Mouse (Mus musculus): Measurements from ENCODE around the gene Pde4b. TPM values are rescaled to one million over a fixed set of nuclear protein-coding genes. Genes with fewer than 3 reads are reported as not detected.

Pde4b gene
- polyA plus RNA-seq, 1 experiment, result 2.7 TPM

DNA sequence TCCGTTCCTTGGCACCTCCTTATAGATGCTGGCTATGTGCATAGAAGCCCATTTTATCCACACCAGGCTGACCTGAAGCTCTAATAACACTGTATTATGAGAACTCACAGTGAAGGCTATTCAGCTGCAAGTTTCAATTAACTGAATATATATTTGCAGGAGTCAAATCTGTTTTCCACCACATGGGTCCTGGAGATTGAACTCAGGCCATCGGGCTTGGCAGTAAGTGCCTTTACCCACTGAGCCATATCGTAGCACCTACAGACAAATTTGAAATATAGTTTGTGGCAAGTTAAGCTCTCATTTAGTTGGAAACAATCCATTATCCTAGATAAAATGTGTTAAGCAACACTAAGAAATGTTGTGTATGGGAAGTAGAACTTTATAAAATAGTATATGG, 53.9 kb downstream of the Pde4b start:
- H3K4me3 ChIP-seq (ENCODE audit: insufficient read depth, poor library complexity, severe bottlenecking), result no peak overlapping the region
- TF ChIP-seq MYOD1 (IDR thresholded peaks at IDR 0.05; ENCODE audit: control insufficient read depth, insufficient read length, low read depth) (no peak), CTCF (IDR thresholded peaks at IDR 0.05; ENCODE audit: control insufficient read depth, insufficient read depth, insufficient read length) (no peak), FOSL1 (IDR thresholded peaks at IDR 0.05; ENCODE audit: insufficient read depth, low read length, poor library complexity, severe bottlenecking) (no peak), MAX (IDR thresholded peaks at IDR 0.05) (no peak), CEBPB (IDR thresholded peaks at IDR 0.05; ENCODE audit: low read depth) (no peak), USF1 (IDR thresholded peaks at IDR 0.05; ENCODE audit: low read depth) (no peak), MYOG (IDR thresholded peaks at IDR 0.05; ENCODE audit: control insufficient read depth, extremely low read depth, insufficient read length) (no peak)
- H3K27me3 ChIP-seq (ENCODE audit: control insufficient read depth, insufficient read depth, insufficient read length), result no peaks in the 10 kb centered on the region
- no peaks in the 10 kb centered on the region for H3K36me3 ChIP-seq (ENCODE audit: control insufficient read depth, insufficient read depth)
- no peaks in the 10 kb centered on the region for H3K79me3 ChIP-seq (ENCODE audit: low read depth)
- no peak overlapping the region for H3ac ChIP-seq (ENCODE audit: control insufficient read depth, insufficient read length, low read depth)
- H3K79me2 ChIP-seq (ENCODE audit: control insufficient read depth, insufficient read depth), result no peaks in the 10 kb centered on the region

DNA sequence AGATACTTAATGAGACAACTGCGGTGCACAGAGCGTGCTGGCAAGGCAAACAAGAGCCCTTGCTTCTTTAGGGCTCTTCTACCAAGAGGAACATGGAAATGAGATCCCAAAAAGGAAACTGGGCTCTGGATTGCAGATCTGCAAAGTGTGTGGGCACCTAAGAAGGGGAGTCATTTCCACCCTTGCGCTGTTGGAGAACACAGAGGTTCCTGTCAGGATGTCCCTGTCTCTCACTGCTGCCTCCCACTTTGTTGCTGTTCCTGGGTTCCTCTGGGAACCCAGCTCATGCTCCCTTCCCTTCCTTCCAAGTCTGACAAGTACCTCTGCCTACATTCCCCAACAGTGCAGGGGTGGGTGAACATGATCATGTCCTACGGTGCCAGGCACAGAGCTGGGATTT, 61.4 kb downstream of the Pde4b start:
- H3K79me2 ChIP-seq (ENCODE audit: control insufficient read depth, insufficient read depth), result no peaks in the 10 kb centered on the region
- no peaks in the 10 kb centered on the region for H3K79me3 ChIP-seq (ENCODE audit: low read depth)
- no peaks in the 10 kb centered on the region for H3K27me3 ChIP-seq (ENCODE audit: control insufficient read depth, insufficient read depth, insufficient read length)
- TF ChIP-seq USF1 (IDR thresholded peaks at IDR 0.05; ENCODE audit: low read depth) (no peak), FOSL1 (IDR thresholded peaks at IDR 0.05; ENCODE audit: insufficient read depth, low read length, poor library complexity, severe bottlenecking) (no peak), CEBPB (IDR thresholded peaks at IDR 0.05; ENCODE audit: low read depth) (no peak), MYOD1 (IDR thresholded peaks at IDR 0.05; ENCODE audit: control insufficient read depth, insufficient read length, low read depth) (no peak)
- H3ac ChIP-seq (ENCODE audit: control insufficient read depth, insufficient read length, low read depth), result no peak overlapping the region
- no peaks in the 10 kb centered on the region for H3K36me3 ChIP-seq (ENCODE audit: control insufficient read depth, insufficient read depth)
- H3K4me3 ChIP-seq (ENCODE audit: insufficient read depth, poor library complexity, severe bottlenecking), result no peak overlapping the region

DNA sequence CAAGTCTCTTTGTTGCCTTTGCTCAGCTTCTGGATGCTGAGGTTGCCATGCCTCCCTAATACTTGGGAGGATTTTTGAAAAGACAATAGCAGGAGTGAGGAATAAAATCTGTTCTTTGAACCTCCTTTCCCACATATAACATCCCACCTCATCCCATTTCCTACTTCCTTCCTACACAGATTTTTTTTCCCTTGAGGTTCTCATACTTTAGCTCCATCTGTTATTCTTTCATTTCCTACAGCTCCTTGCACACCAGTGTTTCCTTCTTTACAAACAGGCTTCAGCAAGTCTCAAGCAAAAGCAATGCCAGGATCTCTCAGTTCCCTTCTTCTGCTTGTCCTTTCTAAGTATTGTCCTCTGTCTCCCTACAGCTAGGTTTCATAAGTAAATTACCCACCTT, 71.8 kb downstream of the Pde4b start:
- Histone ChIP-seq H3K4me3 (ENCODE audit: insufficient read depth, poor library complexity, severe bottlenecking) (no peak overlapping the region), H3ac (ENCODE audit: control insufficient read depth, insufficient read length, low read depth) (no peak overlapping the region), H3K27me3 (ENCODE audit: control insufficient read depth, insufficient read depth, insufficient read length) (no peaks in the 10 kb centered on the region), H3K36me3 (ENCODE audit: control insufficient read depth, insufficient read depth) (no peaks in the 10 kb centered on the region), H3K79me3 (ENCODE audit: low read depth) (no peaks in the 10 kb centered on the region), H3K79me2 (ENCODE audit: control insufficient read depth, insufficient read depth) (no peaks in the 10 kb centered on the region)
- TF ChIP-seq MYOD1 (IDR thresholded peaks at IDR 0.05; ENCODE audit: control insufficient read depth, insufficient read length, low read depth) (no peak), CTCF (IDR thresholded peaks at IDR 0.05; ENCODE audit: control insufficient read depth, insufficient read depth, insufficient read length) (no peak), CEBPB (IDR thresholded peaks at IDR 0.05; ENCODE audit: low read depth) (no peak), FOSL1 (IDR thresholded peaks at IDR 0.05; ENCODE audit: insufficient read depth, low read length, poor library complexity, severe bottlenecking) (no peak), MAX (IDR thresholded peaks at IDR 0.05) (no peak), MYOG (IDR thresholded peaks at IDR 0.05; ENCODE audit: control insufficient read depth, extremely low read depth, insufficient read length) (no peak), USF1 (IDR thresholded peaks at IDR 0.05; ENCODE audit: low read depth) (no peak)

DNA sequence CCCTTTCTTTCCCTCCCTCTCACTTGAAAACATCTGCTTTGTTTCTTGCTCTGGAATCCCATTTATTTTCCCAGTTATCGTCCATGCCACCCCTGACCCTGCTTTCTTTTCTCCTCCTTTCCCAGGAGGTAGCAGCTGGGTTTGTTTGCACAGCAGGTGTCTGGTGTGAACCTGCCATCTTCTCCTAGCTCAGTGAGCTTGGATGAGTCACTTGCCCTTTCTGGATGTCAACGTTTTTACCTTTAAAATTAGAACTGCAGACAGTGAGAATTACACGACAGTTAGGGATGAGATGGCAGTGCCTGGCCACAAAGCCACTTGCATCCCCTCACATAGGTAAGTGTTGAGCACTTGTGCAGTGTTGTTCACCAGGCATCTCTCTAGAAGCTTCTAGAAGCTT, 84.3 kb downstream of the Pde4b start:
- no peaks in the 10 kb centered on the region for H3K79me3 ChIP-seq (ENCODE audit: low read depth)
- no peaks in the 10 kb centered on the region for H3K27me3 ChIP-seq (ENCODE audit: control insufficient read depth, insufficient read depth, insufficient read length)
- H3K79me2 ChIP-seq (ENCODE audit: control insufficient read depth, insufficient read depth), result no peaks in the 10 kb centered on the region
- no peak for TF ChIP-seq MYOD1 (IDR thresholded peaks at IDR 0.05; ENCODE audit: control insufficient read depth, insufficient read length, low read depth)
- no peak for TF ChIP-seq FOSL1 (IDR thresholded peaks at IDR 0.05; ENCODE audit: insufficient read depth, low read length, poor library complexity, severe bottlenecking)
- TF ChIP-seq CTCF (IDR thresholded peaks at IDR 0.05; ENCODE audit: control insufficient read depth, insufficient read depth, insufficient read length), result no peak
- no peak for TF ChIP-seq MAX (IDR thresholded peaks at IDR 0.05)
- no peak for TF ChIP-seq USF1 (IDR thresholded peaks at IDR 0.05; ENCODE audit: low read depth)
- no peak for TF ChIP-seq MYOG (IDR thresholded peaks at IDR 0.05; ENCODE audit: control insufficient read depth, extremely low read depth, insufficient read length)
- TF ChIP-seq CEBPB (IDR thresholded peaks at IDR 0.05; ENCODE audit: low read depth), result no peak
- no peak overlapping the region for H3ac ChIP-seq (ENCODE audit: control insufficient read depth, insufficient read length, low read depth)
- H3K4me3 ChIP-seq (ENCODE audit: insufficient read depth, poor library complexity, severe bottlenecking), result no peak overlapping the region
- no peaks in the 10 kb centered on the region for H3K36me3 ChIP-seq (ENCODE audit: control insufficient read depth, insufficient read depth)

DNA sequence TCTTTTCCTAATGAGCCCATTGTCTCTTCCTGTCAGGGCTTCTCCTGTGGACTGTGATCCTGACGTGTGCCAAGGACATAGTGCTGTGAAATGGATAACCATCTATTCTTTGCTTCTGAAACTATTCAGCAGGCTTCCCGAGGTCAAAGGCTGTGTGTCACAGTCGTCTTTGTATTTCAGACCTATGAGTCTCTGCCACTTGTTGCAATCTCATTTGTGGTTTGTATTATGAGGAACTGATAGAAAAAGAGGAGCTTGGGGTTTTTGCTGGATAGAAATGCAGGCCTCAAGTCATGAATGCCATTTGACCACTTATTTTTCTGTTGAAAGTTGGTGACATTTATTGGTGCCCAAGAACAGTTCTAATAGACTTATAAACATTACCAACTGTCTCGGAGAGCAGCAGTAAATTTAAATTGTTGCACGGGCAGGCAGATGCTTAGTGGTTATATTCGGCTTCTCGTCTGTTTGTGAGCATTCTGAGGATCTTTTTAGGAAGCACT, 85.4 kb downstream of the Pde4b start:
- Histone ChIP-seq H3K36me3 (ENCODE audit: control insufficient read depth, insufficient read depth) (no peaks in the 10 kb centered on the region), H3ac (ENCODE audit: control insufficient read depth, insufficient read length, low read depth) (no peak overlapping the region), H3K79me2 (ENCODE audit: control insufficient read depth, insufficient read depth) (no peaks in the 10 kb centered on the region), H3K79me3 (ENCODE audit: low read depth) (no peaks in the 10 kb centered on the region), H3K4me3 (ENCODE audit: insufficient read depth, poor library complexity, severe bottlenecking) (no peak overlapping the region), H3K27me3 (ENCODE audit: control insufficient read depth, insufficient read depth, insufficient read length) (peaks cover 3% of the 10 kb centered on the region)
- no peak for TF ChIP-seq CTCF (IDR thresholded peaks at IDR 0.05; ENCODE audit: control insufficient read depth, insufficient read depth, insufficient read length)
- no peak for TF ChIP-seq FOSL1 (IDR thresholded peaks at IDR 0.05; ENCODE audit: insufficient read depth, low read length, poor library complexity, severe bottlenecking)
- TF ChIP-seq MYOG (IDR thresholded peaks at IDR 0.05; ENCODE audit: control insufficient read depth, extremely low read depth, insufficient read length), result no peak
- no peak for TF ChIP-seq CEBPB (IDR thresholded peaks at IDR 0.05; ENCODE audit: low read depth)
- TF ChIP-seq MYOD1 (IDR thresholded peaks at IDR 0.05; ENCODE audit: control insufficient read depth, insufficient read length, low read depth), result no peak
- TF ChIP-seq USF1 (IDR thresholded peaks at IDR 0.05; ENCODE audit: low read depth), result no peak
- no peak for TF ChIP-seq MAX (IDR thresholded peaks at IDR 0.05)

DNA sequence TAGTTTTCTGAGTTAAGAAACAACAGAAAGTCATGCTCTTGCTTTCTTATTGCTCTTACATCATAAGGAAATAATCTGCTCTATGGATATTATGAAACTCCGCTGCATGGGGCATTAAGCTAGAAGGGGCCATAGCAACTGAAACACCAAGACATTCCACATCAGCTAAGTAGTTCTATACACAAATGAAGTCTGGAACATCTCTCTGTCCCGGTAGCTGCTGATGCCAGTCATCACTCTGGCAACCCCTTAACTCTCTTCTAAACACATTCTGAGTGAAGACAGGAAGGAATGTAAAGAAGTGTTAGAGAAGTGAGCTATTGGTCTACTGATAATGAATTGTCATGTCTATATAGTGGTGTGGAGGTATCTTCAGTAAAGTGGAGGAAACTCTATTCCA, 88.6 kb downstream of the Pde4b start:
- Histone ChIP-seq H3K4me3 (ENCODE audit: insufficient read depth, poor library complexity, severe bottlenecking) (no peak overlapping the region), H3K79me3 (ENCODE audit: low read depth) (no peaks in the 10 kb centered on the region), H3K36me3 (ENCODE audit: control insufficient read depth, insufficient read depth) (no peaks in the 10 kb centered on the region), H3K79me2 (ENCODE audit: control insufficient read depth, insufficient read depth) (no peaks in the 10 kb centered on the region), H3ac (ENCODE audit: control insufficient read depth, insufficient read length, low read depth) (no peak overlapping the region), H3K27me3 (ENCODE audit: control insufficient read depth, insufficient read depth, insufficient read length) (peaks cover 3% of the 10 kb centered on the region)
- no peak for TF ChIP-seq CEBPB (IDR thresholded peaks at IDR 0.05; ENCODE audit: low read depth)
- no peak for TF ChIP-seq MAX (IDR thresholded peaks at IDR 0.05)
- TF ChIP-seq CTCF (IDR thresholded peaks at IDR 0.05; ENCODE audit: control insufficient read depth, insufficient read depth, insufficient read length), result no peak
- TF ChIP-seq FOSL1 (IDR thresholded peaks at IDR 0.05; ENCODE audit: insufficient read depth, low read length, poor library complexity, severe bottlenecking), result no peak
- no peak for TF ChIP-seq MYOD1 (IDR thresholded peaks at IDR 0.05; ENCODE audit: control insufficient read depth, insufficient read length, low read depth)
- no peak for TF ChIP-seq USF1 (IDR thresholded peaks at IDR 0.05; ENCODE audit: low read depth)
- TF ChIP-seq MYOG (IDR thresholded peaks at IDR 0.05; ENCODE audit: control insufficient read depth, extremely low read depth, insufficient read length), result no peak

Measured in C2C12 (cell line).